Mouse (Mus musculus): Measurements from ENCODE around the gene Lrfn1. TPM values are rescaled to one million over a fixed set of nuclear protein-coding genes. Genes with fewer than 3 reads are reported as not detected.

The Lrfn1 gene
- polyA plus RNA-seq, 1 experiment from 2014 or later = 5.2 TPM

- no peak for DNase-seq (ENCODE audit: low spot score)
- Histone ChIP-seq H3K4me3 (no peak overlapping the region), H3K27me3 (ENCODE audit: insufficient read depth, poor library complexity, severe bottlenecking) (peaks cover 4% of the 10 kb centered on the region; the same call in 1 of the 2 replicates), H3K9me3 (0 out of 2 replicates have a peak, but pooled peaks cover 4% of the 10 kb centered on the region), H3K27ac (no peak overlapping the region), H3K4me1 (replicated peaks) (peaks cover 14% of the 10 kb centered on the region; the same call in 1 of the 2 replicates), H3K36me3 (peaks cover 97% of the 10 kb centered on the region)
- WGBS = 92% methylated on average over 5 of the region's 5 CpGs
Observed at GRCm38 (mm10) chr7:28460361-28460760, 8.6 kb downstream of the Lrfn1 start.

- 93% methylated on average over 2 of the region's 2 CpGs for WGBS
- no peak overlapping the region for H3K4me3 ChIP-seq
- DNase-seq (ENCODE audit: low spot score) = no peak
- no peak overlapping the region for H3K27ac ChIP-seq
- peaks cover 75% of the 10 kb centered on the region for H3K36me3 ChIP-seq
- peaks cover 28% of the 10 kb centered on the region for H3K27me3 ChIP-seq (ENCODE audit: insufficient read depth, poor library complexity, severe bottlenecking)
- H3K9me3 ChIP-seq = 0 out of 2 replicates have a peak, but pooled peaks cover 4% of the 10 kb centered on the region
- H3K4me1 ChIP-seq (replicated peaks) = peaks cover 28% of the 10 kb centered on the region
Observed at GRCm38 (mm10) chr7:28462769-28463168, 11.0 kb downstream of the Lrfn1 start.

- Histone ChIP-seq H3K27me3 (ENCODE audit: insufficient read depth, poor library complexity, severe bottlenecking) (peaks cover 40% of the 10 kb centered on the region), H3K36me3 (peaks cover 56% of the 10 kb centered on the region)
- peak; percentile 12 for DNase-seq (ENCODE audit: low spot score)
Observed at GRCm38 (mm10) chr7:28464416-28465212, 12.8 kb downstream of the Lrfn1 start.

GRCm38 (mm10) chr7:28466721-28467212 lies 15.0 kb downstream of the Lrfn1 start:
- WGBS = 14% methylated on average over 40 of the region's 40 CpGs
- H3K36me3 ChIP-seq = peaks cover 35% of the 10 kb centered on the region
- H3K9me3 ChIP-seq = no peaks in the 10 kb centered on the region
- peaks cover 40% of the 10 kb centered on the region for H3K27me3 ChIP-seq (ENCODE audit: insufficient read depth, poor library complexity, severe bottlenecking)
- peak; percentile 35 for DNase-seq (ENCODE audit: low spot score)
- H3K4me3 ChIP-seq = peak overlapping the region; percentile 57
- H3K27ac ChIP-seq = peak overlapping the region; percentile 85
- H3K4me1 ChIP-seq (replicated peaks) = peaks cover 28% of the 10 kb centered on the region

More at GRCm38 (mm10) chr7:28464416-28465212, 12.8 kb downstream of the Lrfn1 start:
- Histone ChIP-seq H3K4me1 (replicated peaks) (peaks cover 28% of the 10 kb centered on the region), H3K27ac (0 out of 2 replicates have a peak overlapping the region, but pooled peaks have one; percentile 29), H3K4me3 (peak overlapping the region; percentile 11), H3K9me3 (no peaks in the 10 kb centered on the region)
- WGBS = 64% methylated on average over 10 of the region's 10 CpGs

- H3K4me1 ChIP-seq (replicated peaks) = peaks cover 28% of the 10 kb centered on the region
Observed at GRCm38 (mm10) chr7:28467213-28467751, 15.5 kb downstream of the Lrfn1 start.

GRCm38 (mm10) chr7:28476191-28476590 lies 24.4 kb downstream of the Lrfn1 start:
- Histone ChIP-seq H3K9me3 (no peaks in the 10 kb centered on the region), H3K27me3 (ENCODE audit: insufficient read depth, poor library complexity, severe bottlenecking) (no peaks in the 10 kb centered on the region), H3K4me3 (no peak overlapping the region), H3K27ac (no peak overlapping the region), H3K36me3 (no peaks in the 10 kb centered on the region), H3K4me1 (replicated peaks) (peaks cover 7% of the 10 kb centered on the region)
- DNase-seq (ENCODE audit: low spot score) = no peak
- WGBS = 87% methylated on average over 6 of the region's 6 CpGs

More at GRCm38 (mm10) chr7:28467213-28467751, 15.5 kb downstream of the Lrfn1 start:
- Histone ChIP-seq H3K9me3 (no peaks in the 10 kb centered on the region), H3K27ac (peak overlapping the region; percentile 85), H3K4me3 (peak overlapping the region; percentile 57), H3K27me3 (ENCODE audit: insufficient read depth, poor library complexity, severe bottlenecking) (peaks cover 40% of the 10 kb centered on the region), H3K36me3 (peaks cover 29% of the 10 kb centered on the region)
- DNase-seq (ENCODE audit: low spot score) = peak; percentile 75
- WGBS = 1% methylated on average over 63 of the region's 63 CpGs

- DNase-seq (ENCODE audit: low spot score) = no peak
- Histone ChIP-seq H3K27me3 (ENCODE audit: insufficient read depth, poor library complexity, severe bottlenecking) (no peaks in the 10 kb centered on the region), H3K9me3 (no peaks in the 10 kb centered on the region), H3K4me3 (no peak overlapping the region), H3K4me1 (replicated peaks) (peaks cover 7% of the 10 kb centered on the region), H3K27ac (no peak overlapping the region), H3K36me3 (no peaks in the 10 kb centered on the region)
- WGBS = 89% methylated on average over 5 of the region's 5 CpGs
Observed at GRCm38 (mm10) chr7:28477363-28477762, 25.6 kb downstream of the Lrfn1 start.

GRCm38 (mm10) chr7:28478854-28479253 lies 27.1 kb downstream of the Lrfn1 start:
- Histone ChIP-seq H3K4me1 (replicated peaks) (peaks cover 7% of the 10 kb centered on the region), H3K9me3 (no peaks in the 10 kb centered on the region), H3K27me3 (ENCODE audit: insufficient read depth, poor library complexity, severe bottlenecking) (0 out of 2 replicates have a peak, but pooled peaks cover 3% of the 10 kb centered on the region), H3K36me3 (no peaks in the 10 kb centered on the region), H3K27ac (no peak overlapping the region), H3K4me3 (no peak overlapping the region)
- DNase-seq (ENCODE audit: low spot score) = peak; percentile 20
- 10% methylated on average over 8 of the region's 8 CpGs for WGBS

- Histone ChIP-seq H3K9me3 (no peaks in the 10 kb centered on the region), H3K27ac (no peak overlapping the region), H3K4me3 (no peak overlapping the region), H3K36me3 (no peaks in the 10 kb centered on the region), H3K27me3 (ENCODE audit: insufficient read depth, poor library complexity, severe bottlenecking) (peaks cover 20% of the 10 kb centered on the region), H3K4me1 (replicated peaks) (peaks cover 9% of the 10 kb centered on the region)
- WGBS = 86% methylated on average over 11 of the region's 11 CpGs
- DNase-seq (ENCODE audit: low spot score) = no peak
Observed at GRCm38 (mm10) chr7:28482854-28483253, 31.1 kb downstream of the Lrfn1 start.

GRCm38 (mm10) chr7:28484192-28484591 lies 32.4 kb downstream of the Lrfn1 start:
- Histone ChIP-seq H3K4me3 (no peak overlapping the region), H3K27me3 (ENCODE audit: insufficient read depth, poor library complexity, severe bottlenecking) (peaks cover 34% of the 10 kb centered on the region), H3K9me3 (no peaks in the 10 kb centered on the region), H3K4me1 (replicated peaks) (peaks cover 8% of the 10 kb centered on the region), H3K36me3 (no peaks in the 10 kb centered on the region), H3K27ac (no peak overlapping the region)
- WGBS = 36% methylated on average over 4 of the region's 4 CpGs
- no peak for DNase-seq (ENCODE audit: low spot score)

GRCm38 (mm10) chr7:28488030-28488491 lies 36.3 kb downstream of the Lrfn1 start:
- 7% methylated on average over 16 of the region's 16 CpGs for WGBS

GRCm38 (mm10) chr7:28490410-28490809 lies 38.6 kb downstream of the Lrfn1 start:
- peak; percentile 63 for DNase-seq (ENCODE audit: low spot score)
- no peaks in the 10 kb centered on the region for H3K36me3 ChIP-seq
- WGBS = 3% methylated on average over 10 of the region's 10 CpGs
- H3K27me3 ChIP-seq (ENCODE audit: insufficient read depth, poor library complexity, severe bottlenecking) = peaks cover 32% of the 10 kb centered on the region
- H3K4me1 ChIP-seq (replicated peaks) = peaks cover 14% of the 10 kb centered on the region
- peak overlapping the region; percentile 53; the same call in 1 of the 2 replicates for H3K27ac ChIP-seq
- H3K4me3 ChIP-seq = peak overlapping the region; percentile 24; the same call in 1 of the 2 replicates
- no peaks in the 10 kb centered on the region for H3K9me3 ChIP-seq

More at GRCm38 (mm10) chr7:28488030-28488491, 36.3 kb downstream of the Lrfn1 start:
- H3K27me3 ChIP-seq (ENCODE audit: insufficient read depth, poor library complexity, severe bottlenecking) = peaks cover 35% of the 10 kb centered on the region
- H3K4me1 ChIP-seq (replicated peaks) = peaks cover 14% of the 10 kb centered on the region
- peak overlapping the region; percentile 36 for H3K4me3 ChIP-seq
- H3K27ac ChIP-seq = no peak overlapping the region
- no peaks in the 10 kb centered on the region for H3K9me3 ChIP-seq
- H3K36me3 ChIP-seq = no peaks in the 10 kb centered on the region
- no peak for DNase-seq (ENCODE audit: low spot score)

Measured in hindbrain, embryonic 10.5 days (tissue).